Mouse (Mus musculus): ENCODE data around the gene Psenen.

Gene Psenen

DNA sequence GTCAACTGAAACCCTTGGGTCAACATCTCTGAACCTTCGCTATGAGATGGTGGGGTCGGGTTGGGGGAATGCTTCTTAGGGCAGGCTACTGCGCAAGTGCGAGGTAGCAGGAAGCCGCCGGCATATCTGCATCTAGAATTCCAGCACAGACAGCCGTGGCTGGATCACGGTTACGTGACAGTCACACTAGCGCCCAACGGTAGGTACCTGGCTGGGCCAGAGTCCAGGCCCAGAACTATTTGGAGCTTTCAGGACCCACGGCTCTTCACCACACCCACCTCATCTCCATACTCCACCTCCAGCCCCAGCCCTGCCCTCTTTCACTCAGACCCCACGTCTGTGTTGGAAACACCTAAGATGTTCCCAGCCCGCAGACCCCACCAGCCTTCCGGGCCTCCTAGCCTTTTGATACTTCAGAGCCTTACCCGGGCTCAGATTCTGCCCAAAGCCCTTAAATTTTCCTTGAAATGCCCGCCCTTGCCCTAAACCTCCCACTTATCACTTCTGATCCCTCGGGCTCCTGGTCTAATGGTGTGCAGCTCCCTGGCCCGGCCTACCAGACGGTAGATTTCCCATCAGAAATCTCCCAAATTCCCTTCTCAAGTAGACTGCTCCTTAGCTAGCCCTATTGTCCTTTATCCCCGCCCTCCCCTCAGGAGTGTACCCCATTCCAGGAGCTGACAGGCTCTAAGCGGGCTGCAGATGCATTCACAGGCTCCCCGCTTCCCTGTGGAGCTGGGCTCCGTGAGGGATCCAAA lies 48.2 kb downstream of the Psenen start:
- DNase-seq (ENCODE audit: low read depth) = no peak
